Mouse (Mus musculus) hindbrain, embryonic 16.5 days (tissue): ENCODE measurements around the gene H2-M10.2. TPM values are rescaled to one million over a fixed set of nuclear protein-coding genes. Genes with fewer than 3 reads are reported as not detected.

Experiments used
- ATAC-seq: fragments of 200-750 bp; cut with Nextera tagmentation; 2 replicates; pipeline ENCODE4 v1.8.0; 2017; ENCODE audit warnings: moderate TSS enrichment, moderate library complexity
- H3K27ac ChIP-seq: fragments of 300-500 bp; sonication (generic); 2 replicates; pipeline ENCODE4 v1.5.1; 2014; ENCODE audit warnings: low read depth, mild to moderate bottlenecking, control low read depth, low read length, moderate library complexity
- H3K27me3 ChIP-seq: fragments of 300-500 bp; sonication (generic); replicated peaks from 2 replicates; pipeline ENCODE4 v1.6.1; 2014; ENCODE audit warnings: low read length; ENCODE audit not compliant: control insufficient read depth, insufficient read depth
- H3K36me3 ChIP-seq: fragments of 300-500 bp; sonication (generic); 2 replicates; pipeline ENCODE4 v1.6.1; 2014; ENCODE audit warnings: mild to moderate bottlenecking, low read length, moderate library complexity, mixed read lengths; ENCODE audit not compliant: control insufficient read depth, insufficient read depth
- H3K4me1 ChIP-seq: fragments of 300-500 bp; sonication (generic); 2 replicates; pipeline ENCODE4 v1.6.1; 2014; ENCODE audit warnings: low read depth, low read length; ENCODE audit not compliant: control insufficient read depth, insufficient read depth
- H3K4me2 ChIP-seq: fragments of 300-500 bp; sonication (generic); 2 replicates; pipeline ENCODE4 v1.6.1; 2014; ENCODE audit warnings: mild to moderate bottlenecking, low read length, control low read depth, moderate library complexity
- H3K4me3 ChIP-seq: fragments of 300-500 bp; sonication (generic); 2 replicates; pipeline ENCODE4 v1.5.1; 2014; ENCODE audit warnings: mild to moderate bottlenecking, low read length, control low read depth, moderate library complexity
- H3K9ac ChIP-seq: fragments of 300-500 bp; sonication (generic); 2 replicates; pipeline ENCODE4 v1.6.1; 2014; ENCODE audit warnings: low read depth, mild to moderate bottlenecking, control low read depth, low read length, moderate library complexity
- H3K9me3 ChIP-seq: fragments of 300-500 bp; sonication (generic); 2 replicates; pipeline ENCODE4 v1.6.1; 2014; ENCODE audit warnings: mild to moderate bottlenecking, low read length, moderate library complexity; ENCODE audit not compliant: control insufficient read depth
- WGBS: fragments of 180-500 bp; shearing (Covaris S2); extraction: QIAGEN DNeasy Blood & Tissue Kit; methylation state at CpG from one replicate; pipeline ENCODE4 v1.1.7; 2014; 5-methylcytosine and 5-hydroxymethylcytosine counted together
- polyA plus RNA-seq: library from polyadenylated mRNA; unstranded; fragments of >200 nt; fragmentation: Nextera tagmentation; extraction: Ambion mirVana; gene quantifications from 2 replicates; pipeline ENCODE4 v1.2.1, GENCODE M21; 2015

The H2-M10.2 gene
- polyA plus RNA-seq, 1 experiment from 2014 or later: 0.19 TPM

DNA sequence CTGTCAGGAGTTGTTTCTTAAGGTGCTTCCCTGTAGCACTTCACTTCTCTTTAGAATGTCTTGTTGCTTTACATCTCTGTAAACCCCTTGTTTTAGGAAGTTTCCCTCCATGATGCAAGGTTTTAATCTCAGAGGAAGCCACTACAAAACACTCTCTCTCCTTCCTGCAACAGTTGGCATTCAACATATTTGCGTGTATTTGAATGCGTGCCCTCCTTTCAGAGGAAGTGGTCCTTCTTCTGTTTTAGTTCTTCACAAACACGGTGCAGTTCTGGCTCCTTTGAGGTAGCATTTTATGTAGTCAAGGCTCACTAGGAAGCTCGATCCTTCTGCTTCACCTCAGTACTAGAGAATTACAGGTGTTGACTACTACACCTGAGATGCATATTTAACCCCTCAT is 12.5 kb downstream of the H2-M10.2 start:
- H3K4me3 ChIP-seq: no peak overlapping the region
- H3K27ac ChIP-seq: no peak overlapping the region
- H3K9me3 ChIP-seq: no peaks in the 10 kb centered on the region
- no peak overlapping the region for H3K4me2 ChIP-seq
- H3K4me1 ChIP-seq: peaks cover 30% of the 10 kb centered on the region
- H3K9ac ChIP-seq: no peak overlapping the region
- no peaks in the 10 kb centered on the region for H3K27me3 ChIP-seq
- no peak for ATAC-seq
- WGBS: 90% methylated on average over 4 of the region's 4 CpGs
- 0 out of 2 replicates have a peak, but pooled peaks cover 4% of the 10 kb centered on the region for H3K36me3 ChIP-seq

DNA sequence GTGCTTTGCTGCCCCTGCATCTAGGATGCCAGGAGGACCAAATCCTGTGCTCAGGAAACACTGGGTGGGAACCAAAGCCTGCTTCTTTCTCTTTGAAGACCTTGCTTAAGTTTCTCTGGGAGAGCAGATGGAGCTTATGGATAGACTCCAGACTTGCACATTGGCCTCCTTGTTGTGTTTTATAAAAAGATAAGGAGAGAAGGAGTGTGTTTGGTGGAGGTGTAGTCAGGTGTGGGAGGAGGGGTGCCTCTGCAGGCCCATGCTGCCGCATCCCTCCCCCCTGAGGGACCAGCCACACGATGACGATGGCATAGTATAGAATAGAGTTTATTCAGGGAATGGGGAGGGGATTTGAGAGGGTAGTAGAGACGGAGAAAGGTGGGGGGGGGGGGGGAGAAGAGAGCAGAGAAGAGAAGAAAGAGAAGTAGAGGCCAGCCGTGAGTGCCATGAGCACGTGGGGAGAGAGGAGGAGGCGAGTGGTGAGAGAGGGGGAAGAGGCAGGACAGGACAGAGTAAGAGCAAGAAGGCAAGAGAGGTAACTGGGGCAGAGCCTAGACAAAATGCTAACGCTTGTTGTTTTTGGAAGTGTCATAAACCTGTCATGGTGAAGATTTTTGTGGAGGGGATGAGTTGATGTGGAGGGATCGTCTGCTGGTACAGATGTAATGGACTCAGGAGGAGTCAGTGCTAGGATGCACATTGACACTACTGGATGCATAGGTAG is 13.5 kb downstream of the H2-M10.2 start:
- H3K9me3 ChIP-seq: no peaks in the 10 kb centered on the region
- no peaks in the 10 kb centered on the region for H3K27me3 ChIP-seq
- peak overlapping the region; percentile 86 for H3K4me2 ChIP-seq
- WGBS: 82% methylated on average over 9 of the region's 9 CpGs
- H3K36me3 ChIP-seq: 0 out of 2 replicates have a peak, but pooled peaks cover 8% of the 10 kb centered on the region
- peak overlapping the region; percentile 95 for H3K4me3 ChIP-seq
- H3K4me1 ChIP-seq: peaks cover 30% of the 10 kb centered on the region
- ATAC-seq: no peak
- H3K27ac ChIP-seq: no peak overlapping the region
- H3K9ac ChIP-seq: peak overlapping the region; percentile 96

DNA sequence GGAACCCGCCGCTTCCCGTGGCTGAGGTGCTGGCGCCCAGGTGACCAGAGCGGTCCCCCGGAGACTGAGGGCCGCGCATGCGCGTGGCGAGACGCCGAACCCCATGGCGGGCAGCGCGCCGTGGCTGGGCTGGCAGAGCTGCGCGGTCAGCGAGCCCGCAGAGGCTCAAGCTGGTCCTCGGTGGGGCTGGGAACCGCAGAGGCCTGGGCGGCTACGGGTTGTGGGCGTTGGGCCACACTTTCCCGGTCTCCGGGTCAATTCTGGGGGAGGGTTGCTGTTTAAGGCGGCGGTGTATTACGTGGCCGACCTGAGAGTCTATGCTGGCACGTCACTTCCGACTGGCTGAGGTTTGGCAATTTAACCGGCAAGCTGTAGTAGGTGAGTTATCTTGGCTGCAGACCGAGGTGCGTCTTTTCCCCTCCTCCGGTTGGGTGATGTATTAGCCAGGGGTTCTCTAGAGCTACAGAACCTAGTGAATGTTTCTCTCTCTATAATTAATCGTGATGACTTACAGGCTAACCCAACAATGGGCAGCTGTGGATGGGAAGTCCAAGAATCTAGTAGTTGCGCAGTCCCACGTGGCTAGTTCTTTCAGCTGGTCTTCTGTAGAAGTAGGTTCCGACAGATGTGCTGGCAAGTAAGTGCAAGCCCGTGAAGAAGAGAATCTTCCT is 14.6 kb downstream of the H2-M10.2 start, which contains the start of gene Trim39:
Trim39 (minus strand) TSS at position 662 of the 671 bp plus-strand sequence.
- H3K27ac ChIP-seq: peak within 1 kb of the TSS; percentile 99
- WGBS: 2% methylated on average over 39 of the region's 43 CpGs

DNA sequence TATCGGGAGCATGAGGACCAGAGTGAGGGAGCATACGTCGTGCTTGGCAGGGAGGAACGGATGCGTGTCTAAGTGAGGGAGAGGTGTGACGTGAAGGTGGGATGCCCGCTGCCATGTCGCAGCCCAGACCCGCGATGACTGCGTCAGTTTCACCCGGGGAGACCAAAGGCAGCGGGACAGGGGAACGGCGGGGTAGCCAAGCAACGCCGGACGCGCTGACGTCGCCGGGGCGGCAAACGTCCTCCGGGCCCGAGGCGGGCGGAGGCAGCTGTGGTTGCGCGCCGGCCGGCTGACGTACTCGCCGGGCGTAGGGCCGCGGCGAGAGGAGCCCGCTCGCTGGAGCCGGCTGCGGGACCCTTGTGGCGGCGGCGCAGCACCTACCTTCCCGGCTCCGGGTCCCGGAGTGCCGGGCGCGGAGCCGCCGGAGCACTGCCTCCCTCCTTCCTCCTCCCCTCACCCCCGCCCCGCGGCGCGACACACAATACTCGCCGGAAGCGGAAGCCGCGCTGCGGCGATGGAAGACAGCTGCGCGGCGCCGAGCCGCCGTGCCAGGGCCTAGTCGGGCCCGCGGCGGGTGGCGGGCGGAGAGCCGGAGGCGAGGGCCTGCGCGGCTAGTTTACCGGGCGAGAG is 15.2 kb downstream of the H2-M10.2 start:
- ATAC-seq: peak; percentile 93
- Histone ChIP-seq H3K36me3 (peaks cover 13% of the 10 kb centered on the region), H3K9ac (peak overlapping the region; percentile 96), H3K27me3 (no peaks in the 10 kb centered on the region), H3K27ac (peak overlapping the region; percentile 99), H3K4me1 (peaks cover 30% of the 10 kb centered on the region), H3K4me3 (peak overlapping the region; percentile 95), H3K9me3 (no peaks in the 10 kb centered on the region), H3K4me2 (peak overlapping the region; percentile 92)
- WGBS: under 1% methylated on average over 58 of the region's 84 CpGs

More for the DNA sequence above, 14.6 kb downstream of the H2-M10.2 start, which contains the start of gene Trim39:
- Histone ChIP-seq H3K9ac (peak within 1 kb of the TSS; percentile 96), H3K36me3 (peaks cover 13% of the 10 kb centered on the region), H3K27me3 (no peaks in the 10 kb centered on the region), H3K9me3 (no peaks in the 10 kb centered on the region), H3K4me2 (peak within 1 kb of the TSS; percentile 92), H3K4me1 (peaks cover 30% of the 10 kb centered on the region), H3K4me3 (peak within 1 kb of the TSS; percentile 95)
- ATAC-seq: peak; percentile 88

DNA sequence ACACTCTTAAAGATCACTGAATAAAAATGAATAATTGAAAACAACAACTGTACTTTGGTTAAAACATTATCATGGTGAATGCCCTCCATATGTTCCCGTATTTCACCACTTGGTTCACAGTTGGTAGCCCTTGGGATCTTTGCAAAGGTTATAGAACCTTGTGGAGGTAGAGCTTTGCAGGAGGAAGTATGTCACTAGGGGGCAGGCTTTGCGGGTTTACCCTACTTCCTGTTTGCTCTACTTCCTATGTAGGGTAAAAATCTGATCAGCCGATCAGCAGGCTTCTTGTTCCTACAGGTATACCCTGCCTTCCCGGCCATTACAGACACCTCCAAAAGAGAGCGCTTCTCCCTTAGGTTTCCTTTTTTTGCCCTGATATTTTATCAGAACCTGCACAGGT is 20.5 kb downstream of the H2-M10.2 start:
- H3K4me2 ChIP-seq: no peak overlapping the region
- WGBS: 80% methylated on average over 5 of the region's 5 CpGs

DNA sequence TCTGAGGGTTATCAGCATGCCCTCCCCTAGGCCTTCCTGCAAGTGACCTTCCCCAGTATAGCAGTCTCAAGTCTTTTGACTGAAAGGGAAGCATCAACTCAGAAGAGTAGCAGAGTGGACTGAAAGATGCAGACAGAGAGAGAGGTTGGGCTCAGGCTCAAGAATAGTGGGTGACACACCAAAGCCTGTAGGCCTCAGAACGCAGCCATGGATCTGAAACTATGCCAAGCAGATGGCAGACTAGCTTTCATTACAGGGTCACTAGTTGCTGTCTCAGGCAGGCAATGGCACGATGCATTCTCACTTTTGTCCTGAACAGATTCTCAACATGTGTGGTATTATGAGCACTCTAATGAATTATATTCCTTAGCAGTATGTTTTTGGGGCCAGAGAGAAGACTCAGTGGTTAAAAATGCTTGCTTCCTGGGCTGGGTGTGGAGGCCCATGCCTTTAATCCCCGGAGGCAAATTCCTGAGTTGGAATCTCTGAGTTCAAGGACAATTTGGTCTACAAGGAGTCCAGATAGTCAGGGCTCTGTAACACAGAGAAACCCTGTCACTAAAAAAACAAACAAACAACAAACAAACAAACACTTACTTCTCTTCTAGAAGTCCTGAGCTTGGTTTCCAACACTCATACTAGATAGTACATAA is 21.9 kb downstream of the H2-M10.2 start:
- no peak overlapping the region for H3K27ac ChIP-seq
- peaks cover 52% of the 10 kb centered on the region for H3K36me3 ChIP-seq
- H3K4me2 ChIP-seq: no peak overlapping the region
- no peaks in the 10 kb centered on the region for H3K4me1 ChIP-seq
- H3K4me3 ChIP-seq: no peak overlapping the region
- no peaks in the 10 kb centered on the region for H3K9me3 ChIP-seq
- no peak for ATAC-seq
- 87% methylated on average over 3 of the region's 3 CpGs for WGBS
- H3K27me3 ChIP-seq: no peaks in the 10 kb centered on the region
- H3K9ac ChIP-seq: no peak overlapping the region

More for the DNA sequence above, 20.5 kb downstream of the H2-M10.2 start:
- no peak overlapping the region for H3K27ac ChIP-seq
- no peak overlapping the region for H3K9ac ChIP-seq
- peaks cover 47% of the 10 kb centered on the region for H3K36me3 ChIP-seq
- ATAC-seq: no peak
- H3K9me3 ChIP-seq: no peaks in the 10 kb centered on the region
- H3K4me3 ChIP-seq: no peak overlapping the region
- peaks cover 10% of the 10 kb centered on the region for H3K4me1 ChIP-seq
- H3K27me3 ChIP-seq: no peaks in the 10 kb centered on the region

DNA sequence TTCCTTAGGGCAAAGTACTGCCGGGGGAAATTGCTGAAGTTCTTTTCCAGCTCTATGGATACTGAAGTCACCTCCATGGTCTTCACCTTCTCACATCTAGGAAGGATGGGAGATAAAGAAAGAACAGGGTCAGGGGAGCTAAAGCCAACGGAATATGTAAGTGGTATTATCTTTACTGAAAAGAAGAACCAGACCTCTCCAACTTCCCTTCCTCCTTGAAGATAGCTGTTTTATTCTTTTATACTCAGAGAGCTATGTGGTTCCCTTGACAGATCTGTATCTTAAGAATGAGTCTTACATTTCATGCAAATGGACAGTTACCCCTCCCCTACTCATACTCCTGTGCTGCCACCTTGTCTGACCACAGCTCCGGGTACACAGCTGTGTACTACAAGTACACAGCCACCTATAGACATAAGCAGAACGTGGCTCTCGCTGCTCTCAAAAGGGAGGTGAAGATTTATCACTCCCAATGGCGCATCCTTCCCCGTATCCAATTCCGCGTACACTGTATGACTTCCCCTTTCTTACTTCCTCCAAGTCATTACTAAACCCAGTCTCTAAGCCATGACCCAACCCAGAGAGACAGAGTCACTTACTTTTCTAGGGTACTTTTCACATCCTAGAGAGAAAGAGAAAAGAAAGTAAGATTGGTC is 24.7 kb downstream of the H2-M10.2 start:
- no peaks in the 10 kb centered on the region for H3K27me3 ChIP-seq
- ATAC-seq: no peak
- WGBS: 93% methylated on average over 9 of the region's 9 CpGs
- no peak overlapping the region for H3K4me2 ChIP-seq
- peaks cover 4% of the 10 kb centered on the region for H3K4me1 ChIP-seq
- no peak overlapping the region for H3K4me3 ChIP-seq
- H3K9me3 ChIP-seq: no peaks in the 10 kb centered on the region
- H3K36me3 ChIP-seq: peaks cover 42% of the 10 kb centered on the region
- H3K27ac ChIP-seq: no peak overlapping the region
- H3K9ac ChIP-seq: no peak overlapping the region

DNA sequence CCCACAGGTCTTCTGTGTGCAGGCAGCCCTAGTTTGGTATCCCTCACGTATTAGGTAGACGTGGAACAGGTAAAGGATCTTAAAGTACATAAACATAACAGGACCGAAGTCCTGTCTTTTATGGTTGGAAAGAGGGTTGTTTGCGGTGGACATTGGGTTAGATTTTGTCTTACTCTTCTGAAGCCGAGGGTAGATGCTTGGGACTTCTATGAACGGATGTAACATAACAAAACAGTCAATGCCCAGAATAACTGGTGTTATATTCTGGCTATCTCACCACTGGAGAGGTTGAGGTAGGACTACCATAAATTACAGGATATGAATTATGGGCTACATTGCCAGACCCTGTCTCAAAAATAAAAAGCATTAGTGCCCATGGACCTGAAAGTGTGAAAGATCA is 28.3 kb downstream of the H2-M10.2 start, which contains the start of gene Rpp21:
Rpp21 (minus strand) TSS at position 101 of the 400 bp plus-strand sequence.
- no peaks in the 10 kb centered on the region for H3K27me3 ChIP-seq
- 0 out of 2 replicates have a peak, but pooled peaks have one; percentile 7 for ATAC-seq
- peak within 1 kb of the TSS; percentile 60 for H3K4me2 ChIP-seq
- peak within 1 kb of the TSS; percentile 89 for H3K27ac ChIP-seq
- 54% methylated on average over 6 of the region's 6 CpGs for WGBS
- peak within 1 kb of the TSS; percentile 90 for H3K9ac ChIP-seq
- H3K4me3 ChIP-seq: peak within 1 kb of the TSS; percentile 78
- H3K36me3 ChIP-seq: peaks cover 19% of the 10 kb centered on the region
- peaks cover 5% of the 10 kb centered on the region for H3K4me1 ChIP-seq
- H3K9me3 ChIP-seq: no peaks in the 10 kb centered on the region
